Mouse (Mus musculus): ENCODE results near the gene Pex1. TPM values are rescaled to one million over a fixed set of nuclear protein-coding genes. Genes with fewer than 3 reads are reported as not detected.
"Not testable (repeated sequence)": the region's sequence is repeated elsewhere in the genome, so short reads cannot be mapped to it uniquely, and the experiment has no call there.

Gene Pex1
- polyA plus RNA-seq, 1 experiment from 2014 or later: 10.9 TPM

DNA sequence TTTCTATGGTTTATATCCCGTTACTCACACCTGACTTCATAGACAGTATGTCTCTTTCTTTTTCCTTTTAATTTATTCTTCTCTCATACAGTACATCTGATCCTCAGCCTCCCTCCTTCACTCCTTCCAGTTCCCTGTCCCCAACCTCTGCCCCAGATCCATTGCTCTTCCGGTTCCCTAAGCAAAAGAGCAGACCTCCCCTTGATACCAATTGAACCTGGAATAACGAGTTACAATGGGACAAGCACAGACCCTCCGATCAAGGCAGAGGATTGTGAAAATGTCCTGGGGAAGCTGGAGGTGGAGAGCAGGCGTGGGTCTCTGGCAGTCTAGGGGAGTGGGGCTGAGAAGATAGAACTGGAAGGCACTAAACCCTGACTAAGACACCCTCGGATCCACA is 55.0 kb downstream of the Pex1 start, which contains the start of gene Tmbim7:
Tmbim7 (plus strand) TSS at position 301 of the 400 bp plus-strand sequence.
- no peaks in the 10 kb centered on the region for H3K9me3 ChIP-seq (ENCODE audit: low read length)
- H3K4me1 ChIP-seq (ENCODE audit: insufficient read depth, low read depth, low read length): no peaks in the 10 kb centered on the region
- no peak for ATAC-seq
- WGBS: 70% methylated on average over 6 of the region's 6 CpGs
- H3K9ac ChIP-seq (replicated peaks; ENCODE audit: low read depth): no peak within 1 kb of the TSS
- no peak for DNase-seq (ENCODE audit: low spot score)
- H3K36me3 ChIP-seq (ENCODE audit: insufficient read depth, low read length): no peaks in the 10 kb centered on the region
- no peak within 1 kb of the TSS for H3K4me3 ChIP-seq (ENCODE audit: low read depth, low read length)
- H3K27ac ChIP-seq (ENCODE audit: low read length): no peak within 1 kb of the TSS
- H3K27me3 ChIP-seq (replicated peaks; ENCODE audit: insufficient read depth, low read length): no peaks in the 10 kb centered on the region
- H3K4me2 ChIP-seq (replicated peaks; ENCODE audit: low read depth, low read length): no peak within 1 kb of the TSS
- TF ChIP-seq EP300 (IDR thresholded peaks at IDR 0.05): no peak
- no peak for TF ChIP-seq CTCF (IDR thresholded peaks at IDR 0.05)

DNA sequence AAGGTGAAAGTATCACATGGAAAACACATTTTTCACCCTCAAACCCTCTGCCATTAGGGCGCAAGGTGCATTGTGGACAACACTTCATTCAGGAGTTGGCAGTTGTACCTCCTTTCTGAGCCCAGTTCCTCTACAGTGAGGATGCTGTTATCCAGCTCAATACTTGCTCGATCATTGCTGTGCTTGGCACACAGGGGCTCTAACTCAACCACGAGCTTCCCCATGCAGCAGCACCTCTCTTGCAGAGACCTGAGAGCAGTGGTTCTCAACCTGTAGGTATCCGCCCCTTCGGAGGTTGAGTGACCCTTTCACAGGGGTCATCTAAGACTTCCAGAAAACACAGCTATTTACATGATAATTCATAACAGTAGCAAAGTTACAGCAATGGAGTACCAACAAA is 55.8 kb downstream of the Pex1 start:
- H3K27me3 ChIP-seq (replicated peaks; ENCODE audit: insufficient read depth, low read length): no peaks in the 10 kb centered on the region
- H3K9ac ChIP-seq (replicated peaks; ENCODE audit: low read depth): no peak overlapping the region
- no peaks in the 10 kb centered on the region for H3K9me3 ChIP-seq (ENCODE audit: low read length)
- 84% methylated on average over 5 of the region's 5 CpGs for WGBS
- H3K4me1 ChIP-seq (ENCODE audit: insufficient read depth, low read depth, low read length): no peaks in the 10 kb centered on the region
- H3K36me3 ChIP-seq (ENCODE audit: insufficient read depth, low read length): no peaks in the 10 kb centered on the region
- TF ChIP-seq EP300 (IDR thresholded peaks at IDR 0.05): no peak
- TF ChIP-seq CTCF (IDR thresholded peaks at IDR 0.05): no peak
- no peak overlapping the region for H3K4me3 ChIP-seq (ENCODE audit: low read depth, low read length)
- ATAC-seq (no peak), DNase-seq (ENCODE audit: low spot score) (no peak)
- no peak overlapping the region for H3K4me2 ChIP-seq (replicated peaks; ENCODE audit: low read depth, low read length)
- H3K27ac ChIP-seq (ENCODE audit: low read length): no peak overlapping the region

DNA sequence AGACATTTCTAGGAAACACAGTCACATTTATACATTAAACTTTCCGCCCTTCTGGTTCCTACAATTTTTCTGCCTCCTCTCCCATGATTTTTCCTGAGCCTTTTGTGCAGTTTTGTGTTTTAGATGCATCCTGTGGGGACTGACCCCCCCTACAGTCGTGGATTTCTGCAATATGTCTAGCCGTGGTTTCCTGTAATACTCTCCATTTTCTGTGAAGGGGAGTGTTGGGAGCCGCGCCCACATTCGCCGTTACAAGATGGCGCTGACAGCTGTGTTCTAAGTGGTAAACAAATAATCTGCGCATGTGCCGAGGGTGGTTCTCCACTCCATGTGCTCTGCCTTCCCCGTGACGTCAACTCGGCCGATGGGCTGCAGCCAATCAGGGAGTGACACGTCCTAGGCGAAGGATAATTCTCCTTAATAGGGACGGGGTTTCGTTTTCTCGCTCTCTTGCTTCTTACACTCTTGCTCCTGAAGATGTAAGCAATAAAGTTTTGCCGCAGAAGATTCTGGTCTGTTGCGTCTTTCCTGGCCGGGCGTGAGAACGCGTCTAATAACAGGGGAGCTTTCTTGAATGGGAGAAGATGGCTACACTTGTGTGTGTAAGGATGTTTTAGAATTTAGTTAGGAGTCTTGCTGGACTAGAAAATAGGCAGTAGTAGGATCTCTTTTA is 57.2 kb downstream of the Pex1 start:
- not testable (repeated sequence) for H3K4me2 ChIP-seq (replicated peaks; ENCODE audit: low read depth, low read length); H3K4me1 ChIP-seq (ENCODE audit: insufficient read depth, low read depth, low read length); H3K9ac ChIP-seq (replicated peaks; ENCODE audit: low read depth); H3K4me3 ChIP-seq (ENCODE audit: low read depth, low read length); H3K27ac ChIP-seq (ENCODE audit: low read length); ATAC-seq; H3K36me3 ChIP-seq (ENCODE audit: insufficient read depth, low read length); DNase-seq (ENCODE audit: low spot score); H3K27me3 ChIP-seq (replicated peaks; ENCODE audit: insufficient read depth, low read length); H3K9me3 ChIP-seq (ENCODE audit: low read length)
- 89% methylated on average over 14 of the region's 25 CpGs for WGBS

DNA sequence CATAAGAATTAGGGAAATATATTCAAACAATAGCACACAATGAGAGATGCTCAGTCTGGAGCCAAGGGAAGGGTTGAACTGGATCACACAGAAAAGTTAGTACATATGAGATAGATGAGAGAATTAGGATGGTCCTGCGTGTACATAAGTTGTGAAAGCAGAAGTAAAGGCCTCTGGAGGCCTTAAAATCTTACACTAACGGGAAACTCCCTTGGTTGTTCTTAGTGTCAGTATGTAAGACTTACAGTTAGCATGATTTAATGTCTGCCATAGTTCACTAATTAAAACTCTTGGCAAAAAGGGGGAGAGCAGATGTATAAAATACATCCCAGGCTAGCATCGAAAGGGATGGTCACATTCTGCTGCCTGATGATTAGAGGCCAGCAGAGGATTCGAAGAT is 57.9 kb downstream of the Pex1 start:
- H3K9me3 ChIP-seq (ENCODE audit: low read length): no peaks in the 10 kb centered on the region
- H3K4me1 ChIP-seq (ENCODE audit: insufficient read depth, low read depth, low read length): no peaks in the 10 kb centered on the region
- H3K27me3 ChIP-seq (replicated peaks; ENCODE audit: insufficient read depth, low read length): no peaks in the 10 kb centered on the region
- no peak overlapping the region for H3K4me3 ChIP-seq (ENCODE audit: low read depth, low read length)
- no peaks in the 10 kb centered on the region for H3K36me3 ChIP-seq (ENCODE audit: insufficient read depth, low read length)
- DNase-seq (ENCODE audit: low spot score): no peak
- H3K9ac ChIP-seq (replicated peaks; ENCODE audit: low read depth): no peak overlapping the region
- no peak for ATAC-seq
- TF ChIP-seq CTCF (IDR thresholded peaks at IDR 0.05): no peak
- no peak for TF ChIP-seq EP300 (IDR thresholded peaks at IDR 0.05)
- H3K27ac ChIP-seq (ENCODE audit: low read length): no peak overlapping the region
- WGBS: 87% methylated on average over 4 of the region's 4 CpGs
- no peak overlapping the region for H3K4me2 ChIP-seq (replicated peaks; ENCODE audit: low read depth, low read length)

DNA sequence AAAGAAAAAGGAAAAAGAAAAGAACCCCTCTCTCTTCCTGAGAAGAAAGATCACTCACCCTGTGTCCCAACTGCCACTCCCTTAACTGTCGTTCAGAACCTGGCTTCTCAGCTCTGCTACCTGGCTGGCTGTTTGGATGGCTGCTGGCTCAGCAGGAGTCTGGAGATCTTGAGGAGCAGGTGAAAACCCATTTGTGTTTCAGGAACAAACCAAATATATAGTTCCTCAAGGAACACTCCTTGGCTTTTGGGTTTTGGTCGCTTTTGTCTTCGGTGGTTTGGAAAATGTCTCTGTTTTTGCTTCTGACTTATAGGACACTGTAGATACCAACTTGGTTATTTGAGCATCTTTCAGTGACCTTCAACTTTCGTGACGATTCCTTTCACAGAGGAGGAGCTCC is 61.2 kb downstream of the Pex1 start, which contains the start of gene Gatad1:
Gatad1 (minus strand) TSS at position 101 of the 400 bp plus-strand sequence.
- Histone ChIP-seq H3K27ac (ENCODE audit: low read length) (no peak within 1 kb of the TSS), H3K4me2 (replicated peaks; ENCODE audit: low read depth, low read length) (no peak within 1 kb of the TSS), H3K27me3 (replicated peaks; ENCODE audit: insufficient read depth, low read length) (no peaks in the 10 kb centered on the region), H3K4me1 (ENCODE audit: insufficient read depth, low read depth, low read length) (no peaks in the 10 kb centered on the region), H3K36me3 (ENCODE audit: insufficient read depth, low read length) (no peaks in the 10 kb centered on the region), H3K4me3 (ENCODE audit: low read depth, low read length) (no peak within 1 kb of the TSS), H3K9me3 (ENCODE audit: low read length) (no peaks in the 10 kb centered on the region), H3K9ac (replicated peaks; ENCODE audit: low read depth) (no peak within 1 kb of the TSS)
- no peak for TF ChIP-seq EP300 (IDR thresholded peaks at IDR 0.05)
- TF ChIP-seq CTCF (IDR thresholded peaks at IDR 0.05): no peak
- 70% methylated on average over 5 of the region's 5 CpGs for WGBS
- no peak for ATAC-seq
- no peak for DNase-seq (ENCODE audit: low spot score)

DNA sequence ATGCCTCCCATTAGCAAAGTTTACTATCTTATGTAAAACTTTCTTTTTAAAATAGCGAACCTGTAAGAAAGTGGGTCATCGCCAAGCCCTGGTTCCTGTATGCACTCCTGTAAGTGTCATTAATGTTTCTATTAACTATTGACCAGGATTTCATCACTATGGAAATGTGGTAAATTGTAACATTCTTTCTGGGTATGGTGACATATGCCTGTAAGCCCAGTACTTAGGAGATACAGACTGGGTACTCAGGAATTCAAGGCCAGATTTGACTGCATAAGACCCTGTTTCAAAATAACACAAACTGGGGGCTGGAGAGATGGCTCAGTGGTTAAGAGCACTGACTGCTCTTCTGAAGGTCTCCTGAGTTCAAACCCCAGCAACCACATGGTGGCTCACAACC is 69.4 kb downstream of the Pex1 start:
- no peaks in the 10 kb centered on the region for H3K4me1 ChIP-seq (ENCODE audit: insufficient read depth, low read depth, low read length)
- TF ChIP-seq CTCF (IDR thresholded peaks at IDR 0.05): no peak
- TF ChIP-seq EP300 (IDR thresholded peaks at IDR 0.05): no peak
- no peak overlapping the region for H3K4me2 ChIP-seq (replicated peaks; ENCODE audit: low read depth, low read length)
- H3K9ac ChIP-seq (replicated peaks; ENCODE audit: low read depth): no peak overlapping the region
- no peaks in the 10 kb centered on the region for H3K27me3 ChIP-seq (replicated peaks; ENCODE audit: insufficient read depth, low read length)
- H3K27ac ChIP-seq (ENCODE audit: low read length): no peak overlapping the region
- ATAC-seq: no peak
- H3K9me3 ChIP-seq (ENCODE audit: low read length): no peaks in the 10 kb centered on the region
- H3K4me3 ChIP-seq (ENCODE audit: low read depth, low read length): no peak overlapping the region
- DNase-seq (ENCODE audit: low spot score): no peak
- 91% methylated on average over 2 of the region's 2 CpGs for WGBS
- H3K36me3 ChIP-seq (ENCODE audit: insufficient read depth, low read length): no peaks in the 10 kb centered on the region

DNA sequence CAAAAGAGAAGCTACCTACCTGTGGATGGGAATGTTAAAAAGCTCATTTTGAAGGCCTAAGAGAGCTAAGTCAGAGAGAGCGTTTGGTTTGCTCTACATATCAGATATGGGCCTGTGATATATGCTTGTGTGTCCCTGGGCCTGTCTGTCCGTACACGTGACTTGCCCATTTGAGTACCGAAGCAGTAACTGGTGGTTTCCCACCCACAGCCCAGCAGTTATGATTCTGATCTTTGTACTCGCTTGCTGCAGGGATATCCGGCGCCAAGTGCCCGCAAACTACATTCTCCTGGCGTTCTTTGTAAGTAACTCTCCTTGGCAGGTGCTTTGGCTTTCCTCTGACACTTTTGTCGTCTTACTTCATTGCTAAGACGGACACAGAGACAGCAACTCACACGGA is 70.7 kb downstream of the Pex1 start:
- TF ChIP-seq CTCF (IDR thresholded peaks at IDR 0.05) (no peak), EP300 (IDR thresholded peaks at IDR 0.05) (no peak)

More for the DNA sequence above, 70.7 kb downstream of the Pex1 start:
- Histone ChIP-seq H3K4me2 (replicated peaks; ENCODE audit: low read depth, low read length) (no peak overlapping the region), H3K4me3 (ENCODE audit: low read depth, low read length) (no peak overlapping the region), H3K27ac (ENCODE audit: low read length) (no peak overlapping the region), H3K9me3 (ENCODE audit: low read length) (no peaks in the 10 kb centered on the region), H3K9ac (replicated peaks; ENCODE audit: low read depth) (no peak overlapping the region), H3K36me3 (ENCODE audit: insufficient read depth, low read length) (no peaks in the 10 kb centered on the region), H3K27me3 (replicated peaks; ENCODE audit: insufficient read depth, low read length) (no peaks in the 10 kb centered on the region), H3K4me1 (ENCODE audit: insufficient read depth, low read depth, low read length) (no peaks in the 10 kb centered on the region)
- no peak for DNase-seq (ENCODE audit: low spot score)
- WGBS: 82% methylated on average over 12 of the region's 12 CpGs
- ATAC-seq: no peak
